Mouse (Mus musculus): ENCODE results near the gene Drap1. TPM values are rescaled to one million over a fixed set of nuclear protein-coding genes. Genes with fewer than 3 reads are reported as not detected.
A peak's percentile ranks its signal among the peaks of the same experiment; 100 is the strongest.

The Drap1 gene
- total RNA-seq, 4 experiments from 2014 or later = 308 to 358 (median 327) TPM

DNA sequence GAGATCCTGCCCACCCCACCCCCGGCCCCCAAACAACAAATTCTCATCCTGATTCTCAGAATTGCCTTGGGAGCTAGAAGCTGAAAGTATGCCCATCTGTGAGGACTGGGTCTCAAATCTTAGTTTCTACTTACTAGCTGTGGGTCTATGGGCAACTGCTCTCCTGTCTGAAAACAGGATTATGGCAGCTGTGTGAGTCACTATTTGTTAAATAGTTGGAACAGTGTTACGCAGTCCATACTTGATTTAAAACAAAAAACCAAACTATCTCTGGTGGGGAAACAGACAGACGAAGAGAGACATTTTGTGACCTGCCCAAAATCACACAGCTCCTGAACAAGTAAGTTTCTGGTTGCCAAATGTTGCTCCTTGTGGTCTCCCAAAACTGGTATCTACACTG lies 24.9 kb upstream of the Drap1 start:
- no peak for DNase-seq (ENCODE audit: low spot score in 2 of 2)

DNA sequence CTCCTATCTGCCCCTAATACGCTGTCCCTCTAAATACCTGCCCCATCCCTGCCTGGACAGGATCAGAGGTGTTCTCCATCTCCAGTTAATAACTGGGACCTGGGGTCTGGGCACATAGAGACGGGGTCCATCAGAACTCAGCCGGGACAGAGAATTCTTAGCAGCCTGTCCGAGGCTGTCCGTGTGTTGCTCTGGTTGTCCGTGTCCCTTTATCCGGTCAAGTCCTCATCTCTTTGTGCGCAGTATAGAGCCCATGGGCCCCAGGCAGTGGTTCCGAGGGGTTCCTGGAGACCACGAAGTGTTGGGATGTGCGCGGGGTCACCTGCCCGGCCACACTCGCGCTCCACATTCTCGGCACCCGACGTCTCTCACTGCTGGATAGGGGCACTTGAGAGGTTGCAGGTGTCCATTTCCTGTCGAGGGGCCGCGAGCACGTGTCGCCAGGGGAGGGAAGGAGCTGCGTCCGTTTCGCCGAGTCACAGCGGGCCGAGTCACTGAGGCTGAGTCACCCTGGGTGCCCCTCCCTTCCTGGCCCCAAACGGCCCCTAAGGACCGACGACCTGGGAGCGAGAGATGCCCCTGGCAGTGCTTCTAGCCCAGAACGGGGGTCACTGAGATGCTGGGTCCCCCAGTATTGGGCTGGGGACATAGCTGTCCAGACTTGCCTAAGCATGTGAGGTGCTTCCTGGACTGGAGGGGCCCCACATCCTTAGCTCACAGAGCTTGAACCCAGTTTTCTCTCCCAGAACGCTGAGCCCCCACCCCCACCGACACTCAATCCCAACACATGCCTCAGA lies 23.8 kb upstream of the Drap1 start:
- no peak for DNase-seq (ENCODE audit: low spot score in 2 of 2)

DNA sequence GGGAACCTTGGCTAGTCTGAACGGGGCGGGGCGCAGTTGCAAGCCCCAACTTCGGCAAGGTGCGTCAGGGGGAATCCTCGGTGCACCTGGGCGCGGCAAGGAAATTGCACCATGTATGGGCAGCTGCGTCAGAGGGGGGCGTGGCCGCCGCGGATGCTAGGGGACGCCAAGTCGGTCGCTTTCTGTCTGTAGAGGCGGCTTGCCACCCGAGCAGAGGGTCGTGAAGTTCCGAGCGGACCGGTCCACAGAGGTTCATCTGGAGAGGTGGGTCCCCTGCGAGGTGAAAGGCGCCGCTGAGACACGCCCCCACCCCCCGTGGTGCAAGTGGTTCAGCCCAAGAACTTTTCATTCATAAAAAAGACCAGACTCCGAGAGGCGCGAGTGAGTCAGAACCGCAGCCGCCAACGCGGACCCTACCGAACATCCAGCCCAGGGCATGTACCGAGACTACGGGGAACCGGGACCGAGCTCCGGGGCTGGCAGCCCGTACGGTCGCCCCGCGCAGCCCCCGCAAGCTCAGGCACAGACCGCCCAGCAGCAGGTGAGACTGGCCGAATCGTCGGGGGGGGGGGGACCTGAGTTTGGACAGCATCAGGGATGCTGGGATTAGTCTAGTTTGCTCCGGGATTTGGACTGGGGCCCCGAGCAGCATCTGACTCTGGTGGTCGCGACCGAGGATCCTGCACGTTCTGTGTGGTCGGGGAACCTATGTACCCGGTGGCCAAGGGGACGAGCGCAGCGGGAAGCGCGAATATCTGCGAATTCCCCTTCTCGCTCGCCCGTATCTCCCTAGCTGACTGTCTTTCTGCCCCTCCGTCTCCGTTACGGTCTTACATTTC lies 23.0 kb upstream of the Drap1 start, which contains the start of gene Fosl1:
Gene Fosl1, plus strand, starts transcription at position 33 of the 839 bp plus-strand sequence.
- DNase-seq (ENCODE audit: low spot score in 2 of 2) = no peak

DNA sequence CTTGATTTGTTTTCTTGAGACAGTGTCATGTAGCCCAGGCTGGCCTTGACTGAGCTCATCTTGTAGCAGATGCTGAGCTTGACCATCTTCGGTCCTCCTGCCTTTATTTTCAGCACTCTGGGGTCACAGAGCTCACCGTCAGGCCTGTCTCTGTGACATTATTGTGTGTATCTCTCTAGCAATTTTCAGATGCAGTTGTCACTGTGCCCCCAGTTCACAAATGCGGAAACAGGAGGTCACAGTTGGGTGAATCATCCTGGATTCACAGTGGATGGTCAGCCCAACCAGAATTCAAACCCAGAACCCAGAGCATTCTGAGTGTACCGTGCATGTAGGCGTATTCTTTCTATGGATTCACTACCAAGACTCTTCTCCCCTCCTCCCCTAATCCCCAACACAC lies 21.0 kb upstream of the Drap1 start:
- DNase-seq (ENCODE audit: low spot score in 2 of 2) = no peak

DNA sequence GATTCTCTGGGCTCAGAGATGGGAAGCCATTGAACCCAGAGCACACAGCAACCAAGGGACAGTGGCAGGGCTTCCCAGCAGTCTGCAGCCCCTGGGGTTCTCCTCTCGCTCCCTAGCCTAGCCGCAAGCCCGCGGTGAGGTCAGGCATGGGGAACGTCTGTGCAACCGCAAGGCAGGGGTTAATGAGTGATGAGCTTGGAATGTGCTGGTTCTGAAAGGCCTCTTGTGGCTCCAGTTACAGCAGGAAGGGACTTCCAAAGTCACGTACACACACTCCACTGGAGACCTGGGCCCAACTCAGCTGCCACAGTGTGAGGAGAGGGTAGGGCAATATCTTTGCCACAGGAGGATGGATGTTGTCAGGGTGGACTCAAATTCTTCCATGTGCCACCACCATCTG lies 20.2 kb upstream of the Drap1 start:
- no peak for DNase-seq (ENCODE audit: low spot score in 2 of 2)

DNA sequence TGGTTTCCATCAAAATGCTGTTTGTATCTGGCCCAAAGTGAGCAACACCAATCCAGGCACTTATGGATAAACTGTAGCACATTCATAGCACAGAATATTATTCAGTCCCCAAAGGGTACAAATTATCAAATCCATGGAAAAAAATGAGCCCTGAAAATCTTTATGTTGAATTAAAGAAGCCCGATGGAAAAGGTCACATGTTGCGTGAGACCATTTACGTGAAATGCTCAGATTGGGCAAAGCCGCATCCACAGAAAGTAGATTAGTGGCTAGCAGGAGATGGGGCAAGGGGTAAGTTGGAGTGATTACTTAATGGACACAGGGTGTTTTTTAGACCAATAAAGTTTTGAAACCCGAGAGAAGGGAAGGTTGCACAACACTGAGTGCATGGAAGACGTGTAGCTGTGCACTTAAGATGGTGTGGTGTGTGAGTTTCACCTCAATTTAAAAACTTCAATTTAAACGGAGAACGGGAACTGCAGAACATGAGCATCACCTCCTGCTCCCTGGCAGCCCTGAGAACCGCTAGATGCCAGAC lies 19.7 kb upstream of the Drap1 start:
- DNase-seq (ENCODE audit: low spot score in 2 of 2) = no peak

DNA sequence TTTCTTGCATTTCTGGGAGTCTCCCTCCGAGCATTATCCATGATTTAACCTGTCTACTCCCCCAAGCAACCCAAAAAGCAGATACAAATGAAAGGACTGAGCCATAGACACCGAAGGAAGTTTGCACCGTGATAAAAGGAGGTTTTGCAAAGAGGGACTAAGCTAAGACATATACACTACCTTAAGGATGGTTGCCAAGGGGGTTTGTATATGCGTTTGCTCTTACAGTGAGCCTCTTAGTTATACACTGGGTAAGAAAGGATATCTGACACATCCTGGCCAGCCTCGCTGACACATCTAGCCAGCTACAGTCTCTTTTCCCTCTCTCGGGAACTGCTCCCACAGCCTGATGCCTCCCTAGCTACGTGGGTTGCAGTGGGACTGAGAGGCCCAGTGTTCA lies 9.2 kb upstream of the Drap1 start:
- no peak for DNase-seq (ENCODE audit: low spot score in 2 of 2)

DNA sequence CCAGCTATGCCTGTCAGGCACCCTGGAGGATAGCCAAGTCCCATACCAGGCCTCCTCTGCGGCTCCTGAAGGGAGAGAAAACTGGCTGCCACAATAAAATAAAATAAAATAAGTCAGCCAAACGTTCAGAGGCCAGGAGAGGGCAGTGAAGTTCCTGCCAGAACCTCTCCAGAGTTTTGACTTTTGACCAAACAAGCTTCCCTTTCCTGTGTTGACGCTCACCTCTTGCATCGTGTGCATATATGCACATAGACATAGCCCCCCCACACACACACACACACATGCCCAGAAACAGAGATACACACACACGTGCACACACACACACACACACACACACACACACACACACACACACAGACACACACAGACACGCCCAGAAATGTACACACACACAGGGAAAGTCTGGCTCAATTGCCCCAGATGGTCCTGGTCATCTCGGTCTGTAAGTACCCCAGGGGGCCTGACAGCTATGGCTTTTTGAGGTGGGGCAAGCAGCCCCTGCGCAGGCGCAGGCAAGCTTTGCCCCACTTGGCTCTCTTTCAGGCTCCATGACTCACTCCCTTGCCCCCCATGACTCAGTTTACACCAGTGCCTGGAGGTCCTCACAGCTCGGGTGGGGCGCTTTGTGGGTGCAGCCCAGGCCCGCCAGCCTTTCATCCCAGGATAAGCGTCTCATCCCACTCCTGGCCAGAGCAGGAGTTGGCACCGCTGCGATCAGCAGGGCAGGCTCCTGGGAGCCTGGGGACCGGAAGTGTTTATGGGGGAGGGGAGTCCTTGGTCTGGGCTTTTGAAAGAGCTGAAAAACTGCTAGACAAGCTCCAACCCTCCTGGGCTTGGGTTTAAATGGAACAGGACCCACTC lies 8.4 kb upstream of the Drap1 start:
- DNase-seq (ENCODE audit: low spot score in 2 of 2) = no peak

DNA sequence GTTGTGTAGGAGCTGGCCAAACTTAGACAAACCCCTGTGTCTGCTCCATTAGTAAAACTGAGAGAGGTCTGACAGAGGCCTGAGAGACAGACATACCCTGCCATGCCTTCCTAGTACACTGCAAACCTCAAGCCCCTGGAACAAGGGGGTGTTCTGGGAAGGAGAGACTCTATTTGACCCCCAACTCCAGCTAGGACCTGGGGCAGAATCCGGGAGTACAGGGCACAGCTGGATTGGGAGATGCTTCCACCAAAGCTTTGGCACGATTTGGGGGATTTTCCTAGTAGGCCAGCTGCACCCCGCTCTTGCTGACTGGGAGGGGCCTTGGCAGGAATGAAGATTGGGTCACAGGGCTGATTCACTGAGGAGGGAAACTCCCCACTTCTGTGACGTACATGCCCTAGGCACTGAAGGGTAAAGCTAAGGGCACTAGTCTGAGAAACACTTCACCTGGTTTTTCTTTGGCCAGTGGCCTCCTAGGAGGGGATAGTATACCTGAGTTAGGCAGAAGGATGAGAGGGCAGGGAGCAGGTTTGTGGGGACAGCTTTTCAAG lies 7.2 kb upstream of the Drap1 start:
- DNase-seq (ENCODE audit: low spot score in 2 of 2) = no peak

DNA sequence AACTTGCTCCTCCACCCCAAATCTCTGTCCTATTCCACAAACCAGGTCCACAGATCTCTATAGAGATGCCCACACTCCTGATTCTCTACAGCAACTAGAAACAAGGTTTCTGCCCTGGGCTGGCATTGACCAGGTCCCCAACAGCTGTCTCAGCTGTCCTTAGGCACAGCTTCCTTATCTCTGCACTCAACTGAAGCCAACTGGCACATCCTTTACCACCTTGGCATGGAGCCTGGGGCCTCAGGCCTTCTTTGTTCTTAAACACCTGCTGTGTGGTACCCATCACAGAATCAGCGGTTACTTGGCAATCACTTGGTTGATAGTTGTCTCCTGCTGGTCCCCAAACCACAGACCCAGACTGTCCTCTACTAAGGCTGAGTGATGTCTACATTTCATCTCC lies 5.6 kb upstream of the Drap1 start:
- DNase-seq (ENCODE audit: low spot score in 2 of 2) = no peak

DNA sequence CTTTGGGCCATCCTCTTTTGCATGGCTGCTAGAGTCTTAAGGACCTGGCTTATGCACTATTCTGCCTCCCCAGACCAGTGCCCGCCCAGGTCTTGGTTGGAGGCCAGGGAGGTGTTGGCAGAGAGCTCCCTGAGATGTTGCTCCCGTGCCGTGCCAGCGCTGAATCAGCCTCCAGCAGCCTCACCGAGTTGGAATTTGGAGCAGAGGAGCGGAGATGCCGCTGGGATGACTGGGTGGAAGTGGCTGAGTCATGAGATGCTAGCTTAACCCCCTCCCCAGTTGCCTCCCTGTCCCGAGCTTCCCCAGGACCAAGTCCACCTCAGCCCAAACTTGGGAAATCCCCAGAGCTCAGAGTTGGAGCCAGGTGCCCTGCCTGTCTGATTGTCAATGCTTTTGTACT lies 5.0 kb upstream of the Drap1 start:
- DNase-seq (ENCODE audit: low spot score in 2 of 2) = no peak

DNA sequence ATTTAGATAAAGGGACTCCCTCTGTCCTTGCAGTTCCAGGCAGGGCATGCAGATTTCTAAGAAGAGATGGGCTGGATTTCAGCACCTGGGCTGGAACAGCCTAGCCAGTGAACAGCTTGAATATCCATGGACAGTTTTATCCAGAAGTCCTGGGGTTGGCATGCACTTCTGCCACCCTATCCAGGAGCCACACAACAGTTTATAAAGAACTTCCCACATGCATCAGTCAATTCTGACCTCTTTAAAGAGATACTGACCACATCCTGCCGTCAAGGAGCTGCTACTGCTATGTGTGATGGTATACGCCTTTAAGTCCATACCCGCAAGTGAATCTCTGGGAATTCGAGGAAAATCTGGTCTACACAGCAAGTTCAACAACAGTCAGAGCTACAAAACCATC lies 4.4 kb upstream of the Drap1 start:
- no peak for DNase-seq (ENCODE audit: low spot score in 2 of 2)

DNA sequence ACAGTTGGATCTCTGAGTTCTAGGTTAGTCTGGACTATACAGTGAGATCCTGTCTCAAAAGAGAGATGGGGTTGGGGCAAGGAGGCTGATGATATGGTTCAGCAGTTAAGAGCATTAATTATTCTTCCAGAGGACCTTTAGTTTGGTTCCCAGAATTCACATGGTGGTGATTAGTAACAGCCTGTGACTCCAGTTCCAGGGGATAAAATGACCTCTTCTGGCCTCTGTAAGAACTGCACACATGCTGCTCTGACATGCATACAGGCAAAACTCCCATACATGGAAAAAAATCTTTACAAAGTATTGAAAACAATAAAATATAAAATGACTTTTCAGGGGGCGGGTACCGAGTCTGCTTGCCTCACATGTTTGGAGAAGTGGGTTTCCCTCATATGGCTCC lies 3.3 kb upstream of the Drap1 start:
- no peak for DNase-seq (ENCODE audit: low spot score in 2 of 2)

DNA sequence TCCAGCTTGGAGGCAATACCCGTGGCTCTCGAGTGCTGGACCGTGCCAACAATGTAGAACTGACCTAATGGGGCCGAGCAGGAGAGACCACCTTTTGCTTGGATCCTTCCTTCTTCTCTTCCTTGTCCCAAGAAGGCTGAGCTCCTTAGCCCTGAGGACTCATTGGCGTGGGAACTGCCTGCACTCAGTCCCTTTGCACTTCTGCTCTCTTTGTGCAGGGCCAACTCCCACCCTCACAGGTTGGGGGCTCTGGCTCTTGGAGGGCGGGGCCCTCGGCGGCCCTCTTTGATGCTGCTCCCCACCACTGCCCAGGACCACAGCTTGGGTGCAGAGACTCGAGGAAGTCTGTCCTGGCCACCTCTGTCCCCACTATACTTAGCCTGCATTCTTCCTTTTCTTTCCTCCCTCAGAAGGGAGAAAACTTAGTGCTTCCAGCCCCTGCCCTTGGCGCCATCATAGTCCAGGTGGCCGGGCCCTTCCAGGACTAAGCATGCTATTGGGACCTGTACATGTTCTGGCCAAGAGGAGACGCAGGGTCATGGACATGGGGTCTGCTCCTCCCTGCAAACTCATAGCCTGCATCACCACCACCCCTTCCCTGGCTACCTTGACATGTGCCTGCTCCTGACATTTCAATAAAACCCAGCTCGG lies 2.0 kb upstream of the Drap1 start:
- no peak for DNase-seq (ENCODE audit: low spot score in 2 of 2)

DNA sequence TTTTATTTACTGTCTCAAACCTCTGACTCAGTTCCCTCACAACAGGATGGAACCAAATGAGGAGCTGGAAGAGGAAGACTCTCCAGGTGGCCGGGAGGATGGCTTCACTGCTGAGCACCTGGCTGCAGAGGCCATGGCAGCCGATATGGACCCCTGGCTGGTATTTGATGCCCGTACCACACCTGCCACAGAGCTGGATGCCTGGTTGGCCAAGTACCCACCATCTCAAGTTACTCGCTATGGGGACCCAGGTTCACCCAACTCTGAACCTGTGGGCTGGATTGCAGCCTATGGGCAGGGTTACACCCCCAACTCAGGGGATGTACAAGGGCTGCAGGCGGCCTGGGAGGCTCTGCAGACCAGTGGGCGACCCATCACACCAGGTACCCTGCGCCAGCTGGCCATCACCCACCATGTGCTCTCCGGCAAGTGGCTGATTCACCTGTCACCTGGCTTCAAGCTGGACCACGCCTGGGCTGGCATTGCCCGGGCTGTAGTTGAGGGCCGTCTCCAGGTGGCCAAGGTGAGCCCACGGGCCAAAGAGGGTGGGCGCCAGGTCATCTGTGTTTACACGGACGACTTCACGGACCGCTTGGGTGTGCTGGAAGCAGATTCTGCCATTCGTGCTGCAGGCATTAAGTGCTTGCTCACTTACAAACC lies 1.3 kb upstream of the Drap1 start:
- DNase-seq (ENCODE audit: low spot score in 2 of 2) = no peak

DNA sequence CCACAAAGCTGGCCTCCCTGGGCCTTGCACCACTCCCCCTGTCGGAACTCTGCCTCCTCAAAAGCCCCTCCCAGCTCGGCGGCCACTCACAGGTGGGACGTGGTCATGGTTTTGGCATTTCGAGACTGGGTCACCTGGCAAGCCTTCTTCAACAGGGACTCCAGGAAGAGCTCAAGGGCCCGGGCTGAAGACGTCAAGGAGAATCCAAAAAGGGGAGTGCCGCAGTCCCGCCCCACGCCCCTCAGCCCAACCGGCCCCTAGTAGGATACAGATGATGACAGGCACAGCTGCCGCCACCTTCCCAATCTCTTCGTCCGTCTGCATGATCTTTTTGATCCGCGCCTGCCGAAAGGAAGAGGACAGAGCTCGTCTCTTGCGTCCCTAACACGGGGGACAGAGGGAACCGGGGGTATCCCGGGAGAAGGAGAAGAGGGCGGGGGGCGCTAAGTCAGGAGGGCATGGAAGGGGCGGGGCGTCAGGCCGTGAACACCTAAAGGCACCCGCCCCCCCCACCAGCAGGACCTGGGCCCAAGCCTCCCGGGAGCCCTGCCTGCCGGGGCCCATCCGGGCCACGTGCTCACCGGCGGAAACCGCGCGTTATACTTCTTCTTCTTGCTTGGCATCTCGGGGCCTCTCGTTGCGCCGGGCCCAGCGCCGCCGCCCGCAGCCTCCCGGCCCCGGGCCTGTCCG lies 542 bp downstream of the Drap1 start:
- peak; percentile 51 to 52 for DNase-seq (ENCODE audit: low spot score in 2 of 2)

DNA sequence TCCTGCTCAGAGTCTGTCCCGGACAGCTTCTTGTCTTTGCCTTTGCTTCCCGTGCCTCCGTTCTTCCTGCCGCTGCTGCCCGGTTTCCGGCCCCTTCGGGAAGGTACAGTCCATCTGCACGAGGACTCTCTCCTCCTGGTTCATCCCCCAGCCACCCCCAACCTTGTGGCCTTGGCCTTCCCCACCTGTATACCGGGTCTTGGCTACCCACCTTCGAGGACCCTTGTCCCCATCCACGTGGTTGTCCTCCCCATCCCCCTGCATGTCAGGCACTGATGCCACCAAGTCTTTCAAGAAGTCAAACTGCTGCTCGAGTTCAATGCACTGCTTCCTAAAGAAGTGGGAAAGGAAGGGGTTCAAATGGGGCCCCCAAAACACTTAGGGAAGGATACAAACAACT lies 1.2 kb downstream of the Drap1 start:
- DNase-seq (ENCODE audit: low spot score in 2 of 2) = no peak

DNA sequence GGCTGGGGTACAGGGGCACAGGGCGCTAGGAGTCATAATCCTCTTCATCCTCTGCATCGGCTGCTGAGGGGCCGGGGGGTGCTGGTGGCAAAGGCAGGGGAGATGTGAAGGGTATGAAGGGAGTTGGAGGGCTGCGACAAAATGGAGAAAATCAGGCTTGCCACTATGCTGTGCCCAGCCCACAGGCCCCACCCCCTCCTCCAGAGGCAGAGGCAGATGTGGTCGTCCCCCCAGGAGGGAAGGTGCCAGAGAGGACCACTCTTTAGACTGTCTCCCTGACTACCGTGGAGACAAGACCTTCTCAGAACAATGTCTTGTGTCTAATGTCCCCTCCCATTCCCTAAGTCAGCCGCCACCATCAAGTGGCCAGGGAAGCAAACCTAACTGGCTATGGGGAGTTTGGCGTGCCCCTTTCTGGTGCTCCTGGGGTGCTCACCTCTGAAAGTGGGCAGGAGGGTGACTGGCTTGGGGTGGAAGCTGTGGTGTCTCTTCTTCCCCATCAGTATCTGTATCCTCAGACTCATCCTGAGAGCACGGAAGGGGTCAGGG lies 1.8 kb downstream of the Drap1 start:
- no peak for DNase-seq (ENCODE audit: low spot score in 2 of 2)

DNA sequence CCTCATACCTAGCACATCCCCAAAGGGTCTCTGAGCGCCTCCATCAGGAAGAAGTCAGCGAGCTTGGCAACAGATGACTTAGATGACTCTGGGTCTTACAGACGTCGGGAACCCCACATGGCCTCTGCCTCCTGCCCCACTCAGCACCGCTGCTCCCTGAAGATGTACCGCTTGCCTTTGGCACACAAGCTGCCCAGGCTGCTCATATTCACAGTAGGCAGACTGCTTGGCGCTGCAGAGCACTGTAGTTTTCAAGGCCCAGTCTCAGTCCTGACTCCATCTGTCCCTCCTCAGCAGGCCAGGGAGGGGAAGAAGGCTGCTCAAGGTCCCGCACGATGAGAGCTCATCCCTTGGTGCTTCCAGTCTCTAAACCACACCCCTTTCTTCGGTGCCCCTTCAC lies 2.5 kb downstream of the Drap1 start:
- DNase-seq (ENCODE audit: low spot score in 2 of 2) = no peak
